Mouse (Mus musculus) heart, adult 2 months (tissue): ENCODE measurements around the gene Dock11. TPM values are rescaled to one million over a fixed set of nuclear protein-coding genes. Genes with fewer than 3 reads are reported as not detected.

ENCODE experiments used
- DNase-seq, 2 experiments: peaks; one replicate each; pipeline ENCODE4 v3.0.0; 2021
- H3K27ac ChIP-seq: fragments of 200-600 bp; 2 replicates; pipeline ENCODE4 v1.8.1; 2022
- H3K27me3 ChIP-seq: fragments of 200-500 bp; 2 replicates; pipeline ENCODE4 v1.6.1; 2012; ENCODE audit warnings: mild to moderate bottlenecking, low read length, inconsistent platforms, mixed read lengths; ENCODE audit not compliant: control insufficient read depth, insufficient read depth
- H3K36me3 ChIP-seq: fragments of 200-500 bp; 2 replicates; pipeline ENCODE4 v1.6.1; 2012; ENCODE audit warnings: low read length, inconsistent platforms; ENCODE audit not compliant: control insufficient read depth, insufficient read depth
- H3K4me1 ChIP-seq: fragments of 200-500 bp; 2 replicates; pipeline ENCODE4 v1.6.1; 2011; ENCODE audit warnings: low read length; ENCODE audit not compliant: control insufficient read depth, insufficient read depth
- H3K4me3 ChIP-seq: fragments of 200-600 bp; 2 replicates; pipeline ENCODE4 v1.8.1; 2022
- H3K79me2 ChIP-seq: fragments of 200-500 bp; replicated peaks from 2 replicates; pipeline ENCODE4 v1.6.1; 2012; ENCODE audit warnings: mild to moderate bottlenecking, inconsistent platforms, low read length, moderate library complexity, mixed read lengths; ENCODE audit not compliant: control insufficient read depth, insufficient read depth
- H3K9ac ChIP-seq: fragments of 200-500 bp; 2 replicates; pipeline ENCODE4 v1.6.1; 2012; ENCODE audit warnings: low read depth, mild to moderate bottlenecking, control low read depth, inconsistent platforms, low read length, mixed read lengths
- CTCF ChIP-seq: fragments of 200-600 bp; IDR thresholded peaks from 2 replicates; pipeline ENCODE4 v1.8.1; 2022; ENCODE audit warnings: antibody characterized with exemption, mild to moderate bottlenecking, moderate library complexity
- EP300 ChIP-seq: fragments of 200-500 bp; IDR thresholded peaks from 2 replicates; pipeline ENCODE4 v1.6.1; 2011; ENCODE audit warnings: low read depth, low read length, control low read depth; ENCODE audit not compliant: insufficient read depth
- POLR2A ChIP-seq: fragments of 200-500 bp; IDR thresholded peaks from 2 replicates; pipeline ENCODE4 v1.6.1; 2011; ENCODE audit warnings: mild to moderate bottlenecking, low read depth, low read length, control low read depth; ENCODE audit not compliant: insufficient read depth
- WGBS: fragments of 180-500 bp; shearing (Covaris S2); methylation state at CpG from one replicate; pipeline ENCODE4 v1.1.7; 2018; 5-methylcytosine and 5-hydroxymethylcytosine counted together
- intact Hi-C: fragments of 180-260 bp; cut with DNase I; formaldehyde crosslinking; loops from one replicate; pipeline ENCODE4 v1.15.1; 2025
- polyA plus RNA-seq: library from polyadenylated mRNA; depleted of rRNA; stranded (reverse); fragments of >200 nt; gene quantifications from 2 replicates; pipeline ENCODE4 v1.2.3, GENCODE M21; 2012
- total RNA-seq, 2 experiments: library from RNA; stranded (reverse); gene quantifications; 2 replicates each; pipeline ENCODE4 v1.2.3; 2021

The Dock11 gene
- total and polyA plus RNA-seq, 3 experiments, result 0.90 to 4.6 (median 3.7) TPM

DNA sequence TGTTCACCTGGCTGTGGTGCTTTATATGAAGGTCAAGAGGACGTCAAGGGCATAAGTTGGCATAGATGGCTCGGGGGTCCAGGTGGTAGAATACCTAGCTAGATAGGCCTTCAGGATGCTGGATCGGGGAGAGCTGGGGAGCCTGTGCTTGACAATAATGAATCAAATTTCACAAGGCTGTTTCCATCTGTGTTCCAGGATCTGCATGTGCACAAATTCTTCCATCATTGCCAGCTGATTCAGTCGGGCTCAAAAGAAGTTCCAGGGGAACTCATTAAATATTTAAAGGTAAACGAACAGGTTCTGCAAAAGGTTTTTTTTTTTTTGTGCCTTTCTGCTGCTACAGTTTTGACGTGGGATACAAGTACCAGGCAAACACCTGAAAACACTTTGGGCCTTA is 105.6 kb downstream of the Dock11 start:
- Histone ChIP-seq H3K27ac (no peak overlapping the region), H3K27me3 (no peaks in the 10 kb centered on the region), H3K9ac (no peak overlapping the region), H3K4me3 (no peak overlapping the region), H3K4me1 (no peaks in the 10 kb centered on the region), H3K79me2 (no peaks in the 10 kb centered on the region), H3K36me3 (no peaks in the 10 kb centered on the region)
- DNase-seq, result no peak
- TF ChIP-seq EP300 (no peak), POLR2A (no peak), CTCF (no peak)
- WGBS, result 77% methylated on average over 6 of the region's 6 CpGs
- intact Hi-C loops, result no loop called here

DNA sequence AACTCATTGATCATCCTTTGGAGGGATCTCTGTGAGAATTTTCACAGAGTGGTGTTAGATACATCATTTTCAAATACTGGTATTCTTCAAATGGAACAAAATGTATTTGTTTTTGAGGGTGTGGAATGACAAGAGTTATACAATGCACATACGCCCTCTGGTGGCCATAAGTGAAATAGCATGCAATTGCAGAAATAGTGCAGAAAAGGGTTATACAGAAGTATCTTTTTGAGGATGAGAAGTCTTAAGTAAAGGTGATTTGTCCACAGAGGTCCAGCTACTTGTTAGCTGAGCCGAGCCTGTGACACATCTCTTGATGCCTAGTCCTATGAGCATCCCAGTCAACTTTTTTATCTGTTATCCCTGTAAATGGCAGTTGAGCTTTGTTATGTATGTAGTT is 108.4 kb downstream of the Dock11 start:
- intact Hi-C loops, result loop anchor here (1.0 to 2.0 kb wide), 2 partner anchors 118 to 162 kb away; no protein-coding TSS in a partner anchor
- DNase-seq, result no peak

DNA sequence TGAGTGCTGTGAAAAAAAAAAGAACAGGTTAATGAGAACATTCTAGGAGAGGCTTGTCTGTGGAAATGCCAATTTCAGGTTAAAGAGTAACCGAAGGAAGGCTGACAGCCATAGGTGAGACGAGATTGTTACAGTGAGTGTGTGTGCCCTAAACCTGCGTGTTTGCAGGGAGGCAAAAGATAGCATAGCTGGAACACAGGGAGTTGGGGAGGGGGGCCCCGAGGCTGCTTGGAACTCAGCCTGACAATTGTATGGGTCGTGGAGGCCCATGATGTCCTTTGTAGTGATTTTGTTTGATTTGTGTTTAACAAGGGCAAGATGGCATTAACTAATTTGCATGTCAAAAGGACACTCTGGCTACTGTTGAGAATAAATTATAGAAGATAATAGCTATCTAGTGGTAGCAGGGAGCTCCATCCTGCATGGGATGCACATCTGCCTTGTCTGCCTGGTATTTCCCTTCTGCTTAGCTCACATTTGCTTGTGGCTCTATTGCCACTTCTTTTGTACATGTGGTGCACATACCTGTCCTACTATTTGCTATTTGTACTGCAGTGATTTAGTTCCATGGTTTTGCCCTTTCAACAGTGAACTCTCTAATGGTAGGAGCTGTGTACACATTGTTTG is 109.3 kb downstream of the Dock11 start:
- Histone ChIP-seq H3K27ac (no peak overlapping the region), H3K79me2 (no peaks in the 10 kb centered on the region), H3K4me1 (no peaks in the 10 kb centered on the region), H3K4me3 (no peak overlapping the region), H3K36me3 (no peaks in the 10 kb centered on the region), H3K9ac (no peak overlapping the region), H3K27me3 (no peaks in the 10 kb centered on the region)
- no peak for DNase-seq
- WGBS, result 80% methylated on average over 5 of the region's 5 CpGs
- intact Hi-C loops, result loop anchor here (1.0 to 2.0 kb wide), 2 partner anchors 119 to 163 kb away; no protein-coding TSS in a partner anchor
- no peak for TF ChIP-seq POLR2A
- TF ChIP-seq CTCF, result no peak
- TF ChIP-seq EP300, result no peak

More for the DNA sequence above, 108.4 kb downstream of the Dock11 start:
- WGBS, result 15% methylated on average over 2 of the region's 2 CpGs
- H3K4me3 ChIP-seq, result no peak overlapping the region
- H3K4me1 ChIP-seq, result no peaks in the 10 kb centered on the region
- peak; percentile 95 for TF ChIP-seq CTCF
- TF ChIP-seq POLR2A, result no peak
- no peak for TF ChIP-seq EP300
- no peaks in the 10 kb centered on the region for H3K36me3 ChIP-seq
- H3K79me2 ChIP-seq, result no peaks in the 10 kb centered on the region
- H3K9ac ChIP-seq, result no peak overlapping the region
- H3K27me3 ChIP-seq, result no peaks in the 10 kb centered on the region
- H3K27ac ChIP-seq, result no peak overlapping the region

DNA sequence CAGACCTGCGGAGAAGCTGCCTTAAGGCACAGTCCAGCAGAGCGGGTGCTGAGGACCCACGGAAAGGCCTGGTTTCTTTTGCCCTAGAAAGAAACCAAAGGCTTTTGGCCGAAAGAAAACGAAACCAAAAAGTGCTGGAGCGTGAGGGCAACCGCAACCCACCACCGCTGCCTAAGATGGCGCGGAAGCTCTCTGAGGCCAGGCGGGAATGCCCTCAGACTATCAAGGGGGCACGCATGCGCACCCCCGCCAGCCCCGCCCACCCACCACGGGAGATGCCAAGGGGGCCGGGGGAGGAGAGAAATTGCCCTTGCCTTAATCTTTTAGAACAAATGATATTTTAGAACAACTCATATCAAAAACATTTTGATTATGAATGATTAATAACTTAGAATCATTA is 137.0 kb downstream of the Dock11 start:
- DNase-seq, result no peak
- Histone ChIP-seq H3K27me3 (no peaks in the 10 kb centered on the region), H3K4me3 (no peak overlapping the region), H3K9ac (no peak overlapping the region), H3K4me1 (no peaks in the 10 kb centered on the region), H3K27ac (no peak overlapping the region), H3K79me2 (no peaks in the 10 kb centered on the region), H3K36me3 (no peaks in the 10 kb centered on the region)
- WGBS, result 85% methylated on average over 17 of the region's 17 CpGs
- TF ChIP-seq CTCF, result no peak
- intact Hi-C loops, result no loop called here

- no peak for DNase-seq
- 84% methylated on average over 5 of the region's 5 CpGs for WGBS
- H3K4me1 ChIP-seq, result no peaks in the 10 kb centered on the region
- no peaks in the 10 kb centered on the region for H3K27me3 ChIP-seq
- no peak overlapping the region for H3K4me3 ChIP-seq
- H3K36me3 ChIP-seq, result no peaks in the 10 kb centered on the region
- H3K79me2 ChIP-seq, result no peaks in the 10 kb centered on the region
- H3K27ac ChIP-seq, result no peak overlapping the region
- no peak overlapping the region for H3K9ac ChIP-seq
- intact Hi-C loops, result no loop called here
- TF ChIP-seq EP300 (no peak), CTCF (no peak), POLR2A (no peak)
These were observed 142.5 kb downstream of the Dock11 start for GRCm38 (mm10) chrX:36031113-36031512.

DNA sequence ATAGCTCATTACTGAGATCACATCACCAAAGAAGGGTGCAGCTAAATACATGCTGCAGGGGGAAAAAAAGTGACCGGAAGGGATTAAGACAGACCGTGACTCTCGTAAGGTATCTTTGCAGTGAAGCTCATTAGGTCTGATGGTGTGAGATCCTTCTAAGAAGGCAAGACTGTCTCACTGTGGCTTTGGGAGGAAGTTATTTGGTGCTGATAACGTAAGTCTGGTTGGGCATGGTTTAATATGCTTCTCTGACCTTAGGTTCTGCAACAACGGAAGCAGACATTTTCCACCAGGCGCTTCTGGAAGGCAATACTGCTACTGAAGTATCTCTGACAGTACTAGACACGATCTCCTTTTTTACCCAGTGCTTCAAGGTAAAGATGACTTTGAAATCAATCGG is 145.4 kb downstream of the Dock11 start:
- DNase-seq, result no peak
- no peaks in the 10 kb centered on the region for H3K27me3 ChIP-seq
- no peak overlapping the region for H3K4me3 ChIP-seq
- intact Hi-C loops, result no loop called here
- H3K9ac ChIP-seq, result no peak overlapping the region
- 86% methylated on average over 8 of the region's 8 CpGs for WGBS
- H3K27ac ChIP-seq, result no peak overlapping the region
- H3K4me1 ChIP-seq, result no peaks in the 10 kb centered on the region
- no peaks in the 10 kb centered on the region for H3K79me2 ChIP-seq
- TF ChIP-seq EP300 (no peak), CTCF (no peak), POLR2A (no peak)
- H3K36me3 ChIP-seq, result no peaks in the 10 kb centered on the region
